Mouse (Mus musculus): Measurements from ENCODE around the gene Arel1.

GRCm38 (mm10) chr12:84968831-84969655, 1.7 kb downstream of the Arel1 start:
- no peak for TF ChIP-seq CTCF (IDR thresholded peaks at IDR 0.05; ENCODE audit: low read depth)
- peak; percentile 78 for TF ChIP-seq EP300 (IDR thresholded peaks at IDR 0.05; ENCODE audit: low read depth)
